Mouse (Mus musculus) urinary bladder, postnatal 36 days (tissue): ENCODE results near the gene 2610528A11Rik.
"Not testable (repeated sequence)": the region's sequence is repeated elsewhere in the genome, so short reads cannot be mapped to it uniquely, and the experiment has no call there.

Experiments
- DNase-seq, 2 experiments: peaks; one replicate each; pipeline ENCODE4 v3.0.0; 2022; ENCODE audit warnings: low spot score in 2 of 2, mixed read lengths in 1 of 2

2610528A11Rik gene

GRCm38 (mm10) chr14:37113922-37114321 is at the start of gene 2610528A11Rik:
TSS of gene 2610528A11Rik (minus strand) at chr14:37114022.
- no peak for DNase-seq

- DNase-seq = no peak
Measured at GRCm38 (mm10) chr14:37163277-37163956, 49.6 kb upstream of the 2610528A11Rik start.

- no peak for DNase-seq
Measured at GRCm38 (mm10) chr14:37154391-37154790, 40.6 kb upstream of the 2610528A11Rik start.

- DNase-seq = no peak
Measured at GRCm38 (mm10) chr14:37139051-37139710, 25.4 kb upstream of the 2610528A11Rik start.

- DNase-seq = not testable (repeated sequence)
Measured at GRCm38 (mm10) chr14:37137596-37137995, 23.8 kb upstream of the 2610528A11Rik start.

- no peak for DNase-seq
Measured at GRCm38 (mm10) chr14:37136110-37136509, 22.3 kb upstream of the 2610528A11Rik start.

- DNase-seq = no peak
Measured at GRCm38 (mm10) chr14:37135671-37136070, 21.8 kb upstream of the 2610528A11Rik start.

- peak; percentile 95 to 97 for DNase-seq
Measured at GRCm38 (mm10) chr14:37135127-37135593, 21.3 kb upstream of the 2610528A11Rik start, which contains the start of gene Ghitm. TSS of gene Ghitm (minus strand) at chr14:37135272.

- no peak for DNase-seq
Measured at GRCm38 (mm10) chr14:37134304-37135126, 20.7 kb upstream of the 2610528A11Rik start.

GRCm38 (mm10) chr14:37127652-37128051 is 13.8 kb upstream of the 2610528A11Rik start:
- peak in 1 of 2 experiments; percentile 11 for DNase-seq

GRCm38 (mm10) chr14:37119233-37119632 is 5.4 kb upstream of the 2610528A11Rik start:
- no peak for DNase-seq

GRCm38 (mm10) chr14:37112931-37113330 is 891 bp downstream of the 2610528A11Rik start:
- peak in 1 of 2 experiments; percentile 40 for DNase-seq

GRCm38 (mm10) chr14:37111371-37111770 is 2.5 kb downstream of the 2610528A11Rik start:
- no peak for DNase-seq

- DNase-seq = no peak
Measured at GRCm38 (mm10) chr14:37110456-37110855, 3.4 kb downstream of the 2610528A11Rik start.

- DNase-seq = no peak
Measured at GRCm38 (mm10) chr14:37109975-37110374, 3.8 kb downstream of the 2610528A11Rik start.

GRCm38 (mm10) chr14:37109460-37109859 is 4.4 kb downstream of the 2610528A11Rik start:
- no peak for DNase-seq

GRCm38 (mm10) chr14:37105846-37106245 is 8.0 kb downstream of the 2610528A11Rik start:
- DNase-seq = no peak

GRCm38 (mm10) chr14:37104747-37105146 is 9.1 kb downstream of the 2610528A11Rik start:
- peak; percentile 55 to 63 for DNase-seq

- DNase-seq = no peak
Measured at GRCm38 (mm10) chr14:37102484-37102883, 11.3 kb downstream of the 2610528A11Rik start.

GRCm38 (mm10) chr14:37101531-37101930 is 12.3 kb downstream of the 2610528A11Rik start:
- DNase-seq = no peak

- no peak for DNase-seq
Measured at GRCm38 (mm10) chr14:37097956-37098530, 15.8 kb downstream of the 2610528A11Rik start, which contains the start of gene Cdhr1. TSS of gene Cdhr1 (minus strand) at chr14:37098347.

- DNase-seq = no peak
Measured at GRCm38 (mm10) chr14:37095556-37095955, 18.3 kb downstream of the 2610528A11Rik start.
